In the genomic region with DNA sequence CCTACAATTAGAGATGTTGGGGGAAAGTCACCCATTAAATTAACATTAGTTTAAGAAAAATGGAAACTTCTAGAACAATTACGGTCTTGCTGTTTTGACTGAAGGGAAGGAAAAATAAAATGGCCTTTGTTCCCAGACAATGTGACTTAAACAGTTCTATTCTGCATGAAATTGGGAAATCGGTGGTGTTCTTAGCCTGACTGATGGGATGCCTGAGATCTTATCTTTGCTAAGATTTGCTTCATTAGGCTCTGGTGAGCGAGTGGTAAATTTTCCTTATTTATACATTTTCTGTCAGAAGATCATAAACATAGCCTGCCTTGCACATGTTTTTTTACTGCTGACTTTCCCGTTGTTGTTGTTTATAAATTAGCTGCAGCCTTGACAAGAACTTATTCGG, we compare ENCODE assay signal across 17 mouse cellular contexts.
DNase-seq lines count a peak whose midpoint lies in the region; ATAC-seq and TF ChIP-seq lines count a peak whose summit lies in the region.
"Had no signal": no experiment of that assay in that cellular context is flagged by ENCODE, and none has a peak within 500 bp of the region (broad histone marks: within the 10 kb centered on the region; RNA-seq: fewer than 3 reads in every experiment).

No protein-coding gene starts in this region.

- H3K36me3 ChIP-seq in embryonic facial prominence, embryonic 14.5 days (ENCODE audit: control insufficient read depth, insufficient read depth, low read length): no peaks in the 10 kb centered on the region
- H3K36me3 ChIP-seq in embryonic facial prominence, embryonic 15.5 days: no peaks in the 10 kb centered on the region
- H3K36me3 ChIP-seq: heart, embryonic 10.5 days; liver, embryonic 13.5 days; midbrain, embryonic 13.5 days; stomach, embryonic 15.5 days had no signal

- no peaks in the 10 kb centered on the region for H3K4me1 ChIP-seq in embryonic facial prominence, embryonic 14.5 days (ENCODE audit: control insufficient read depth, insufficient read depth, low read length)
- 0 out of 2 replicates have a peak, but pooled peaks cover 11% of the 10 kb centered on the region for H3K4me1 ChIP-seq in embryonic facial prominence, embryonic 15.5 days
- H3K4me1 ChIP-seq: heart, embryonic 10.5 days; liver, embryonic 13.5 days; stomach, embryonic 15.5 days had no signal

- no peak overlapping the region for H3K4me2 ChIP-seq in embryonic facial prominence, embryonic 14.5 days (ENCODE audit: low read depth, low read length)
- no peak overlapping the region for H3K4me2 ChIP-seq in embryonic facial prominence, embryonic 15.5 days (replicated peaks)
- H3K4me2 ChIP-seq: liver, embryonic 13.5 days; midbrain, embryonic 13.5 days; stomach, embryonic 15.5 days had no signal

- no peak for ATAC-seq in embryonic facial prominence, embryonic 14.5 days (ENCODE audit: low read depth)
- ATAC-seq in embryonic facial prominence, embryonic 15.5 days (ENCODE audit: insufficient number of reproducible peaks, low FRiP score, low TSS enrichment, low read depth): no peak
- ATAC-seq: intestine, embryonic 16.5 days; midbrain, embryonic 13.5 days had no signal

- H3K27ac ChIP-seq in left cerebral cortex, adult 2 months: peak overlapping the region; percentile 63; the same call in 1 of the 2 replicates
- 0 out of 2 replicates have a peak overlapping the region, but pooled peaks have one; percentile 1 for H3K27ac ChIP-seq in embryonic facial prominence, embryonic 14.5 days (replicated peaks; ENCODE audit: low read depth, low read length)
- 0 out of 2 replicates have a peak overlapping the region, but pooled peaks have one; percentile 34 for H3K27ac ChIP-seq in embryonic facial prominence, embryonic 15.5 days (replicated peaks)
- H3K27ac ChIP-seq: heart, embryonic 10.5 days; liver, embryonic 13.5 days; midbrain, embryonic 13.5 days; stomach, embryonic 15.5 days had no signal

- peak; percentile 2 for DNase-seq in heart, adult 11 months
- DNase-seq in heart, postnatal 4 days: no peak
- DNase-seq in left cerebral cortex, adult 2 months (ENCODE audit: extremely low spot score in 1 of 2, low spot score in 2 of 2): no peak
- no peak for DNase-seq in left cerebral cortex, adult 11 months (ENCODE audit: low spot score)
- no peak for DNase-seq in embryonic facial prominence, embryonic 14.5 days (ENCODE audit: low spot score)
- DNase-seq in spleen, adult 12 weeks (ENCODE audit: low spot score): no peak
- DNase-seq: adrenal gland, adult 2 months; kidney, adult 9 months; kidney, postnatal 14 days; liver, embryonic 13.5 days; lung, adult 2 months; thymus, postnatal 25 days had no signal

- H3K27me3 ChIP-seq in embryonic facial prominence, embryonic 14.5 days (replicated peaks; ENCODE audit: control insufficient read depth, insufficient read depth, low read length): no peaks in the 10 kb centered on the region
- H3K27me3 ChIP-seq in embryonic facial prominence, embryonic 15.5 days: no peaks in the 10 kb centered on the region
- H3K27me3 ChIP-seq: liver, embryonic 13.5 days; midbrain, embryonic 13.5 days; stomach, embryonic 15.5 days had no signal

- TF ChIP-seq CTCF in left cerebral cortex, adult 2 months (IDR thresholded peaks at IDR 0.05): no peak

- H3K4me3 ChIP-seq in left cerebral cortex, adult 2 months: no peak overlapping the region
- H3K4me3 ChIP-seq in embryonic facial prominence, embryonic 14.5 days (ENCODE audit: low read depth, low read length): no peak overlapping the region
- H3K4me3 ChIP-seq in embryonic facial prominence, embryonic 15.5 days (replicated peaks): no peak overlapping the region
- H3K4me3 ChIP-seq: heart, embryonic 10.5 days; liver, embryonic 13.5 days; midbrain, embryonic 13.5 days; stomach, embryonic 15.5 days had no signal

- 59% methylated on average over 5 of the region's 5 CpGs for WGBS in embryonic facial prominence, embryonic 14.5 days
- 50% methylated on average over 5 of the region's 5 CpGs for WGBS in embryonic facial prominence, embryonic 15.5 days

- H3K9ac ChIP-seq in embryonic facial prominence, embryonic 14.5 days (ENCODE audit: low read depth, low read length): no peak overlapping the region
- no peak overlapping the region for H3K9ac ChIP-seq in embryonic facial prominence, embryonic 15.5 days
- H3K9ac ChIP-seq: liver, embryonic 13.5 days; midbrain, embryonic 13.5 days; stomach, embryonic 15.5 days had no signal

- H3K9me3 ChIP-seq in embryonic facial prominence, embryonic 14.5 days (ENCODE audit: control insufficient read depth, low read length): no peaks in the 10 kb centered on the region
- no peaks in the 10 kb centered on the region for H3K9me3 ChIP-seq in embryonic facial prominence, embryonic 15.5 days (replicated peaks)
- H3K9me3 ChIP-seq: heart, embryonic 10.5 days; midbrain, embryonic 13.5 days; stomach, embryonic 15.5 days had no signal

- intact Hi-C loops in left cerebral cortex, adult 2 months (cut with DNase I): no loop called here

Comparison
In these comparisons a context has a peak if more than half of its experiments do, and no peak if none do; other contexts are left out.
1. H3K27ac ChIP-seq: peak in every context shown above with its lines; median percentile 63 in left cerebral cortex, adult 2 months; 34 in embryonic facial prominence, embryonic 15.5 days; 1 in embryonic facial prominence, embryonic 14.5 days.